Mouse (Mus musculus) liver, embryonic 13.5 days (tissue): ENCODE measurements around the gene Tmem185b. TPM values are rescaled to one million over a fixed set of nuclear protein-coding genes. Genes with fewer than 3 reads are reported as not detected.

Experiments
- ATAC-seq: fragments of 200-750 bp; cut with Nextera tagmentation; 2 replicates; pipeline ENCODE4 v1.8.0; 2017; ENCODE audit warnings: low read depth, mild to moderate bottlenecking, moderate number of reproducible peaks, moderate library complexity
- DNase-seq: peaks from one replicate; pipeline ENCODE4 v3.0.0; 2022
- H3K27ac ChIP-seq: fragments of 300-500 bp; sonication (generic); 2 replicates; pipeline ENCODE4 v1.5.1; 2015; ENCODE audit warnings: moderate library complexity, mild to moderate bottlenecking, inconsistent platforms
- H3K27me3 ChIP-seq: fragments of 300-500 bp; sonication (generic); 2 replicates; pipeline ENCODE4 v1.6.1; 2015; ENCODE audit warnings: mild to moderate bottlenecking, inconsistent platforms
- H3K36me3 ChIP-seq: fragments of 300-500 bp; sonication (generic); 2 replicates; pipeline ENCODE4 v1.6.1; 2015; ENCODE audit warnings: mild to moderate bottlenecking, inconsistent platforms
- H3K4me1 ChIP-seq: fragments of 300-500 bp; sonication (generic); replicated peaks from 2 replicates; pipeline ENCODE4 v1.6.1; 2015; ENCODE audit warnings: inconsistent platforms
- H3K4me2 ChIP-seq: fragments of 300-500 bp; sonication (generic); 2 replicates; pipeline ENCODE4 v1.6.1; 2015; ENCODE audit warnings: inconsistent platforms, mild to moderate bottlenecking, moderate library complexity
- H3K4me3 ChIP-seq: fragments of 300-500 bp; sonication (generic); replicated peaks from 2 replicates; pipeline ENCODE4 v1.5.1; 2015; ENCODE audit warnings: mild to moderate bottlenecking, inconsistent platforms
- H3K9ac ChIP-seq: fragments of 300-500 bp; sonication (generic); 2 replicates; pipeline ENCODE4 v1.6.1; 2015; ENCODE audit warnings: mild to moderate bottlenecking, inconsistent platforms
- H3K9me3 ChIP-seq: fragments of 300-500 bp; sonication (generic); replicated peaks from 2 replicates; pipeline ENCODE4 v1.6.1; 2016; ENCODE audit warnings: inconsistent platforms
- WGBS: fragments of 180-500 bp; shearing (Covaris S2); methylation state at CpG from one replicate; pipeline ENCODE4 v1.1.7; 2015; ENCODE audit not compliant: insufficient replicate concordance; 5-methylcytosine and 5-hydroxymethylcytosine counted together
- polyA plus RNA-seq: library from polyadenylated mRNA; unstranded; fragments of >200 nt; fragmentation: Nextera tagmentation; extraction: Ambion mirVana; gene quantifications from 2 replicates; pipeline ENCODE4 v1.2.1, GENCODE M21; 2015

Tmem185b gene
- polyA plus RNA-seq, 1 experiment from 2014 or later: 9.8 TPM

DNA sequence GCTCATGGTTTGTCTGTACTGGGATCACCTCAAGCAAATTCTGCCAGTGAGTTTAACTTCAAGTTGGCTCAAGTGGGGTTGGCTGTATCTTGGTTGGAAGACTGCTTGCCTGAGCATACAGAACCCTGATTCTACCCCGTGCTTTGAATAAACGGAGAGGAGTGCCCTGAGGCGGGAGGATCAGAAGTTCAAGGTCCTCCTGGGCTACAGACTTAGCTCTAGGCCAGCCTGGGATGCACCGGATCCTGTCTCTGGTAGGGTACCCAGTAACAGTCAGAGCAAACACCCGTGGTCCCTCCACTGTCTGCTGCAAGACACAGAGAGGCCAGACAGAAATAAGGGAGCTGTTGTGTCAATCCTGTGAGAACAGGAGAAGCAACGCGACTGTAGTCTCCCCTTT is 4.3 kb upstream of the Tmem185b start:
- Histone ChIP-seq H3K4me3 (no peak overlapping the region), H3K4me2 (no peak overlapping the region), H3K9ac (no peak overlapping the region), H3K36me3 (peaks cover 1% of the 10 kb centered on the region; the same call in 1 of the 2 replicates), H3K9me3 (no peaks in the 10 kb centered on the region), H3K4me1 (peaks cover 45% of the 10 kb centered on the region), H3K27me3 (no peaks in the 10 kb centered on the region), H3K27ac (no peak overlapping the region)
- DNase-seq (no peak), ATAC-seq (no peak)
- 82% methylated on average over 7 of the region's 7 CpGs for WGBS

DNA sequence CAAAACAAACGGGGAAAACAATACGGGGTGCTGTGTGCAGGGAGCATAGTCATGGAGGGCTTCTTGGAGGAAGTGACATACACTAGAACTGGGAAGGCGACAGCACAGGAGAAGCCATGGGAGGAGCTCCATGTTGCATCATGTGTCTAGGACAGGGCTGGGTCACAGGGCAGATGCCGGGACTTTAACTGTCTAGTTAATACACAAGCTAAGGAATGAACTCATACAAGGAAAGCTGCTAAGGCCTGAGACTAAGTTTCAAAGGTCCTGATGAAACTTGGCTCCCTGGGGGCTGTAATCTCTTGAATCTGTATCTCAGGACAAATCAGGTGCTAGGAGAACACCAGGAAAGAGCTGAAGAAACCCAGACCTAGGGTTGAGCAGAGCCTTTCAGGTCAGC is 3.2 kb upstream of the Tmem185b start:
- Histone ChIP-seq H3K27ac (no peak overlapping the region), H3K4me2 (no peak overlapping the region), H3K9me3 (no peaks in the 10 kb centered on the region; the same call in 1 of the 2 replicates), H3K4me1 (peaks cover 52% of the 10 kb centered on the region), H3K36me3 (peaks cover 12% of the 10 kb centered on the region), H3K9ac (no peak overlapping the region), H3K4me3 (no peak overlapping the region), H3K27me3 (no peaks in the 10 kb centered on the region)
- DNase-seq (no peak), ATAC-seq (no peak)
- WGBS: 63% methylated on average over 4 of the region's 4 CpGs

DNA sequence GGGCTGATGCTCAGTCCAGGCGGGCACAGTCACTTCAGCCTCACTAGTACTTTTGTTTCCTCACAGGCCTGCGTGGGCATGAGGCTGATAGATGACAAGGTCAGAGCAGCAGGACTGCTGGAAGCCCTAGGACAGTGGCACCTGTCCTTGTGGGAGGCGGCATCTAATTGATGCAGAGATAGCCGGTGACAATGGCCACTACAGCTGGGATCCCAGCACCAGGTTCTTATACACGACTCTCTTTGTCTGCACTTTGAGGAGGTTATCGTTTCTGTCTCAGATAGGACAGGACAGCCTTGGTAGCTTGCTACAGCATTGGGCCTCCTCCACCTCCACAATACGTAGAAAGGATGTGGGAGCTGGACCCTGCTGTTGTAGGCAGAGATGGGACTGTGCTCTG is 2.6 kb upstream of the Tmem185b start:
- H3K27me3 ChIP-seq: no peaks in the 10 kb centered on the region
- no peak overlapping the region for H3K4me2 ChIP-seq
- ATAC-seq (no peak), DNase-seq (no peak)
- no peak overlapping the region for H3K4me3 ChIP-seq
- WGBS: 77% methylated on average over 7 of the region's 7 CpGs
- no peaks in the 10 kb centered on the region; the same call in 1 of the 2 replicates for H3K9me3 ChIP-seq
- H3K27ac ChIP-seq: no peak overlapping the region
- peaks cover 45% of the 10 kb centered on the region for H3K4me1 ChIP-seq
- no peak overlapping the region for H3K9ac ChIP-seq
- peaks cover 17% of the 10 kb centered on the region for H3K36me3 ChIP-seq

DNA sequence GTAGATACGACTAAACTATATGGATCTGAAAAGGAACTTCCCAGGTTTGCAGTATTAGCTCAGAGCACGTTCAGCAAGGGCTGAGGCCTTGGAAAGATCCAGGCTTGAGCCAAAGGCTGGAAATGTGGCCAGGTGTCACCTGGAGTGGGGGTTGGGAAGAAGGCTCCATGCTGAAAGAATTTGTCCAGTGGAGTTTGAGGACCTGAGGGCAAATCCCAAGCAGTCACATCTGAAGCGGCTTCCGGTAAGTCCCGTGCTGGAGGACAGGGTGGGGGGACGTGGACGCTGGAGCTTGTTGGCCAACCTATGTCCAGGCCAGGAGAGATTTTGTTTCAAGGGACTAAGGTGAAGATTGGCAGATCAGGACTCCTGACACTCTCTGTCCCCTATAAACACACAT is 2.1 kb upstream of the Tmem185b start:
- Histone ChIP-seq H3K9me3 (peaks cover 2% of the 10 kb centered on the region; the same call in 1 of the 2 replicates), H3K27ac (no peak overlapping the region), H3K4me2 (no peak overlapping the region), H3K4me3 (no peak overlapping the region), H3K9ac (no peak overlapping the region), H3K27me3 (no peaks in the 10 kb centered on the region), H3K36me3 (peaks cover 22% of the 10 kb centered on the region), H3K4me1 (peaks cover 44% of the 10 kb centered on the region)
- DNase-seq (no peak), ATAC-seq (no peak)
- 81% methylated on average over 7 of the region's 7 CpGs for WGBS

DNA sequence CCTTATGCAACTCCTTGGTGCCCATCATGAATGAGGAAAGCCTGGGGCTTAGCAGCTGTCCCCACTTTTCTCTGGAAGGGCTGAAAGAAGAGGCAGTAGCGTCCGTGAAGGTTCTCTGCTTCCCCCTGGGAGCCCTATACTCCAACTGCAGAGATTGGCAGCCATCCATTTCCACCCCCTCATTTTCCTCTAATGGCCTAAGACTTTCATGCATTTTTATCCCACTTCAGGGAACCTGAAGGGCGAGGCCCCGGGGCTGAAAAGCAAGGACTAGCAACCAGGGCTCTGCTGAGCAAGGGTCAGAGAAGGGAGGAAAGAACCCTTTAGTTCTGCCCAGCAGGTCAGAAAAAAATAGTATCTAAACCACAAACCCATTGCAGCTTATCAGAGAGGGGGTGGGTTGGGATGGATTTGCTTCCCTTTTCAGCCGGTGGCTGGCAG is 936 bp upstream of the Tmem185b start:
- H3K9me3 ChIP-seq: peaks cover 8% of the 10 kb centered on the region; the same call in 1 of the 2 replicates
- peak overlapping the region; percentile 73 for H3K4me3 ChIP-seq
- H3K27me3 ChIP-seq: no peaks in the 10 kb centered on the region
- 18% methylated on average over 5 of the region's 5 CpGs for WGBS
- peaks cover 44% of the 10 kb centered on the region for H3K4me1 ChIP-seq
- DNase-seq (no peak), ATAC-seq (no peak)
- no peak overlapping the region; the same call in 1 of the 2 replicates for H3K27ac ChIP-seq
- H3K36me3 ChIP-seq: peaks cover 26% of the 10 kb centered on the region
- peak overlapping the region; percentile 76 for H3K9ac ChIP-seq
- H3K4me2 ChIP-seq: peak overlapping the region; percentile 91

GRCm38 (mm10) chr1:119530941-119531340 is 5.0 kb downstream of the Tmem185b start:
- no peak for ATAC-seq
- H3K9me3 ChIP-seq: peaks cover 8% of the 10 kb centered on the region; the same call in 1 of the 2 replicates
- no peak overlapping the region for H3K4me2 ChIP-seq
- no peaks in the 10 kb centered on the region for H3K27me3 ChIP-seq
- no peak for DNase-seq
- H3K9ac ChIP-seq: no peak overlapping the region
- no peak overlapping the region for H3K27ac ChIP-seq
- peaks cover 15% of the 10 kb centered on the region for H3K4me1 ChIP-seq
- no peak overlapping the region for H3K4me3 ChIP-seq
- H3K36me3 ChIP-seq: peaks cover 26% of the 10 kb centered on the region
- 81% methylated on average over 13 of the region's 13 CpGs for WGBS

- Histone ChIP-seq H3K27ac (no peak overlapping the region), H3K4me3 (no peak overlapping the region), H3K4me2 (no peak overlapping the region), H3K9ac (no peak overlapping the region), H3K4me1 (peaks cover 3% of the 10 kb centered on the region; the same call in 1 of the 2 replicates), H3K36me3 (peaks cover 20% of the 10 kb centered on the region), H3K9me3 (0 out of 2 replicates have a peak, but pooled peaks cover 8% of the 10 kb centered on the region), H3K27me3 (no peaks in the 10 kb centered on the region)
- 87% methylated on average over 6 of the region's 6 CpGs for WGBS
- ATAC-seq: no peak
- DNase-seq: no peak
Observed at GRCm38 (mm10) chr1:119532165-119532564, 6.2 kb downstream of the Tmem185b start.

DNA sequence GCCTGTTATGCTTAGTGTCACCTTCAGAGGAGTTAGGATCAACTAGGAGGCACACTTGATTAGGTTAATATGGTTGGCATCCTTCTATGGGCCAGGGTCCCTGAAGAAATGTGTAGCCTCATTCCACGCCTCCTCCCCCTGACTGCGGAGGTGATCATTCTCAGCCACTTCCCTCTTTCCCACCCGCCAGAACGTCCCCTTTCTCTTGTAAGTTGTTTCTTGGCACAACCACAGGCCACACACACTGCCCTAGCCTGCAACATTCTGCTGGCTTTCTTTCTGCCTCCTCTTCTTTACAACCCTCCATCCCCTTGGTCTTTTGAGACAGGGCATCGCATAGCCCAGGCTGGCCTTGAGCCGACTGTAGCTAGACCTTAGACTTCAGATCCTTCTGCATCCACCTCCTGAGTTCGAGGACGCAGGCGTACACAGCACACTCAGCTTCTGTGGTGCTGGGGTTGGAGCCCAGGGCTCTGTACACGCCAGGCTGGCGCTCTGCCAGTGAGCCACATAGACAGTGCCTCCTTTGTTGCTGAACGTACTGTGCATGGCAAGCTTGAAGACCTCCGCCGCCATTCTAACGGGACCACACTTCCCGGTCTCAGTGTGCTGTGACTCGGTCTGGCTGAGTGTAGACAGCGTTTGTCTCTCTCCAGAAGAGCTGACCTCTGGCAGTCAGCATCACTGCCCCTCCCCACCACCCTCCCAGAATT is 7.3 kb downstream of the Tmem185b start:
- Histone ChIP-seq H3K4me2 (no peak overlapping the region), H3K36me3 (peaks cover 10% of the 10 kb centered on the region), H3K27me3 (no peaks in the 10 kb centered on the region), H3K9ac (no peak overlapping the region), H3K9me3 (0 out of 2 replicates have a peak, but pooled peaks cover 8% of the 10 kb centered on the region), H3K4me3 (no peak overlapping the region), H3K27ac (no peak overlapping the region), H3K4me1 (no peaks in the 10 kb centered on the region)
- 78% methylated on average over 18 of the region's 18 CpGs for WGBS
- ATAC-seq: no peak
- no peak for DNase-seq

GRCm38 (mm10) chr1:119534341-119534740 is 8.4 kb downstream of the Tmem185b start:
- Histone ChIP-seq H3K36me3 (no peaks in the 10 kb centered on the region; the same call in 1 of the 2 replicates), H3K4me3 (no peak overlapping the region), H3K27ac (no peak overlapping the region), H3K27me3 (no peaks in the 10 kb centered on the region), H3K9ac (no peak overlapping the region), H3K4me1 (no peaks in the 10 kb centered on the region), H3K9me3 (0 out of 2 replicates have a peak, but pooled peaks cover under 1% of the 10 kb centered on the region), H3K4me2 (no peak overlapping the region)
- WGBS: 55% methylated on average over 5 of the region's 5 CpGs
- DNase-seq: no peak
- ATAC-seq: no peak

- Histone ChIP-seq H3K9me3 (no peaks in the 10 kb centered on the region), H3K27me3 (no peaks in the 10 kb centered on the region), H3K4me2 (no peak overlapping the region), H3K9ac (no peak overlapping the region), H3K4me1 (no peaks in the 10 kb centered on the region), H3K4me3 (no peak overlapping the region), H3K36me3 (no peaks in the 10 kb centered on the region), H3K27ac (no peak overlapping the region)
- WGBS: 64% methylated on average over 2 of the region's 2 CpGs
- no peak for ATAC-seq
- no peak for DNase-seq
Observed at GRCm38 (mm10) chr1:119536122-119536521, 10.2 kb downstream of the Tmem185b start.

- ATAC-seq (no peak), DNase-seq (no peak)
- Histone ChIP-seq H3K9ac (no peak overlapping the region), H3K4me3 (no peak overlapping the region), H3K4me1 (no peaks in the 10 kb centered on the region), H3K4me2 (no peak overlapping the region), H3K27me3 (no peaks in the 10 kb centered on the region), H3K9me3 (no peaks in the 10 kb centered on the region), H3K36me3 (no peaks in the 10 kb centered on the region), H3K27ac (no peak overlapping the region)
- 84% methylated on average over 6 of the region's 6 CpGs for WGBS
Observed at GRCm38 (mm10) chr1:119537651-119538050, 11.7 kb downstream of the Tmem185b start.

GRCm38 (mm10) chr1:119539252-119539651 is 13.3 kb downstream of the Tmem185b start:
- DNase-seq: no peak
- Histone ChIP-seq H3K36me3 (no peaks in the 10 kb centered on the region), H3K27ac (no peak overlapping the region), H3K27me3 (no peaks in the 10 kb centered on the region), H3K9ac (no peak overlapping the region), H3K4me2 (no peak overlapping the region), H3K4me3 (no peak overlapping the region), H3K9me3 (no peaks in the 10 kb centered on the region), H3K4me1 (peaks cover 8% of the 10 kb centered on the region)
- no peak for ATAC-seq
- 44% methylated on average over 2 of the region's 2 CpGs for WGBS
